9 mouse cellular contexts compared by ENCODE assay signal in the genomic region with DNA sequence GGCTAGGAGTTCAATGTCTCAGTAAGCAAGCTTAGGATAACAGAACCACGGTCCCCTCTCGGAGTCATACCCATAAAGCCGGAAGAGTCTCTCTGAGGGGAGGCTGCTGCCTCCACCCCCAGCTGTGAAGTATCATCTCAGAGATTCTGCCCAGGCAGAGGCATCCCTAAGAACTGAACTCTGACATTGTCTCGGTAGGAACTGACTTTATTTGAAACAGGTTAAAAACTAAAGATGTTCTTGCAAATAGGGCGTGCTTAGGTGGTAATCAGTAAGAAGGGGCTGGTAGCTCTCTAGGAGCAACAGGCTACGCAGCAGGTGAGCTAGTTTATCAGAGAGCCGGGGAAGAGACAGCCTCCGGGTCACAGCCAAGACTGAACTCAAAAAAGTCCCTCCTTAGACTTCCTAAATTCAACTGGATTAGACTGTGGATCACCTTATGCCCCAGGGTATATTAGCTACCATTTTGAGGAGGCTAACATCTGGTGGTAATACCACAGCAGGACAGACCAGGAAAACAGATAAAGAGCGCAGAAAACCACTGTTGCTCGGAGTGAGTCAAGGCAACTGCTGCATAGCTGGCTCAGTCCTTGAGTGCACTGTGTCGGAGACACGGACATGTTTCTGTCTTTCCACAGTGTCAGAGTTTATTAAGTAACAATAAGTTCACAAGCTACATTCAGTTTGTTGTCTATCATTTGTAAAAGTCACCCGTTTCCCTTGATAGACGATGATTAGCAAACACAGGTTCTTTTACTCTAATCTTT. TPM values are rescaled to one million over a fixed set of nuclear protein-coding genes. Genes with fewer than 3 reads are reported as not detected.
DNase-seq lines count a peak whose midpoint lies in the region; ATAC-seq lines count a peak whose summit lies in the region.
"Had no signal": no experiment of that assay in that cellular context is flagged by ENCODE, and none has a peak within 500 bp of the region (broad histone marks: within the 10 kb centered on the region; RNA-seq: fewer than 3 reads in every experiment).

No protein-coding gene starts in this region.

- peaks cover 33% of the 10 kb centered on the region for H3K4me1 ChIP-seq in heart, embryonic 10.5 days
- peaks cover 17% of the 10 kb centered on the region for H3K4me1 ChIP-seq in hindbrain, embryonic 16.5 days (ENCODE audit: control insufficient read depth, insufficient read depth, low read depth, low read length)
- peaks cover 18% of the 10 kb centered on the region for H3K4me1 ChIP-seq in midbrain, embryonic 13.5 days (replicated peaks)

- intact Hi-C loops in left cerebral cortex, postnatal 4 days (cut with DNase I): no loop called here

- 0 out of 2 replicates have a peak, but pooled peaks cover 2% of the 10 kb centered on the region for H3K36me3 ChIP-seq in heart, embryonic 10.5 days
- H3K36me3 ChIP-seq in hindbrain, embryonic 16.5 days (ENCODE audit: control insufficient read depth, insufficient read depth, low read length): no peaks in the 10 kb centered on the region
- H3K36me3 ChIP-seq in midbrain, embryonic 13.5 days: no peaks in the 10 kb centered on the region

- no peaks in the 10 kb centered on the region for H3K9me3 ChIP-seq in heart, embryonic 10.5 days
- H3K9me3 ChIP-seq in hindbrain, embryonic 16.5 days (ENCODE audit: control insufficient read depth, low read length): no peaks in the 10 kb centered on the region
- H3K9me3 ChIP-seq in midbrain, embryonic 13.5 days: no peaks in the 10 kb centered on the region

- peak overlapping the region; percentile 12 for H3K9ac ChIP-seq in hindbrain, embryonic 16.5 days (ENCODE audit: low read depth, low read length)
- peak overlapping the region; percentile 46; the same call in 1 of the 2 replicates for H3K9ac ChIP-seq in midbrain, embryonic 13.5 days (replicated peaks)

- 0 out of 2 replicates have a peak, but pooled peaks have one; percentile 7 for ATAC-seq in hindbrain, embryonic 16.5 days
- ATAC-seq in midbrain, embryonic 13.5 days: no peak
- no peak for ATAC-seq in cerebellum, adult (ENCODE audit: insufficient number of reproducible peaks, low FRiP score, low TSS enrichment)

- H3K4me3 ChIP-seq in heart, embryonic 10.5 days: peak overlapping the region; percentile 57
- H3K4me3 ChIP-seq in hindbrain, embryonic 16.5 days (ENCODE audit: low read length): peak overlapping the region; percentile 38
- peak overlapping the region; percentile 33 for H3K4me3 ChIP-seq in midbrain, embryonic 13.5 days (replicated peaks)

- DNase-seq in heart, embryonic 10.5 days (ENCODE audit: low spot score): no peak
- no peak for DNase-seq in heart, postnatal 4 days
- DNase-seq in c-Kit-positive CD71-positive TER-119-positive erythroid progenitor cells, embryonic 14.5 days (ENCODE audit: low spot score): peak; percentile 45
- no peak for DNase-seq in gastrocnemius, adult 8-10 months (ENCODE audit: low spot score in 2 of 2)
- DNase-seq in left cerebral cortex, postnatal 4 days: no peak

- no peaks in the 10 kb centered on the region for H3K27me3 ChIP-seq in heart, embryonic 10.5 days (ENCODE audit: insufficient read depth, poor library complexity, severe bottlenecking)
- no peaks in the 10 kb centered on the region for H3K27me3 ChIP-seq in hindbrain, embryonic 16.5 days (replicated peaks; ENCODE audit: control insufficient read depth, insufficient read depth, low read length)
- H3K27me3 ChIP-seq in midbrain, embryonic 13.5 days: peaks cover 8% of the 10 kb centered on the region

- peak overlapping the region; percentile 81 for H3K27ac ChIP-seq in heart, embryonic 10.5 days
- no peak overlapping the region for H3K27ac ChIP-seq in hindbrain, embryonic 16.5 days (ENCODE audit: low read depth, low read length)
- H3K27ac ChIP-seq in midbrain, embryonic 13.5 days: no peak overlapping the region
- H3K27ac ChIP-seq: macrophage had no signal

- WGBS in heart, embryonic 10.5 days: 29% methylated on average over 14 of the region's 14 CpGs
- 56% methylated on average over 14 of the region's 14 CpGs for WGBS in hindbrain, embryonic 16.5 days
- 52% methylated on average over 14 of the region's 14 CpGs for WGBS in midbrain, embryonic 13.5 days

- peak overlapping the region; percentile 67 for H3K4me2 ChIP-seq in hindbrain, embryonic 16.5 days (ENCODE audit: low read length)
- H3K4me2 ChIP-seq in midbrain, embryonic 13.5 days (replicated peaks): peak overlapping the region; percentile 57

RNA-seq across cellular contexts. Expression of a gene that starts 10.7 kb away (rescaled TPM):
- polyA plus RNA-seq in heart, embryonic 10.5 days (2016; fragmentation: Nextera tagmentation; extraction: Ambion mirVana): 20.8 and 24.1 TPM in 2 replicates
- 10 to 100 TPM; 10.7 to 11.2 TPM for total RNA-seq in heart, postnatal 4 days (2021)
- polyA plus RNA-seq in hindbrain, embryonic 16.5 days (2015; fragmentation: Nextera tagmentation; extraction: Ambion mirVana): 36.7 and 38.2 TPM in 2 replicates
- polyA plus RNA-seq in midbrain, embryonic 13.5 days (2015; fragmentation: Nextera tagmentation; extraction: Ambion mirVana): 35.4 and 36.7 TPM in 2 replicates
- total RNA-seq in gastrocnemius, adult 8-10 months (2022): 1 to 10 TPM; 3.2 to 6.3 (median 4.6) TPM
- total RNA-seq in left cerebral cortex, postnatal 4 days (2021): 10 to 100 TPM; 31.6 to 37.1 TPM

RNA-seq across cellular contexts. Expression of a gene that starts 16.1 kb away (rescaled TPM):
- polyA plus RNA-seq in heart, embryonic 10.5 days (2016; fragmentation: Nextera tagmentation; extraction: Ambion mirVana): 13.8 and 15.8 TPM in 2 replicates
- total RNA-seq in heart, postnatal 4 days (2021): 1 to 10 TPM; 7.1 to 7.6 TPM
- 18.0 and 22.1 TPM in 2 replicates for polyA plus RNA-seq in hindbrain, embryonic 16.5 days (2015; fragmentation: Nextera tagmentation; extraction: Ambion mirVana)
- 20.2 and 26.7 TPM in 2 replicates for polyA plus RNA-seq in midbrain, embryonic 13.5 days (2015; fragmentation: Nextera tagmentation; extraction: Ambion mirVana)
- 1 to 10 TPM; 2.5 to 3.7 (median 3.3) TPM for total RNA-seq in gastrocnemius, adult 8-10 months (2022)
- 10 to 100 TPM in 1 of 2 experiments, 1 to 10 TPM in 1; 7.6 to 16.7 TPM for total RNA-seq in left cerebral cortex, postnatal 4 days (2021)
- polyA plus RNA-seq: macrophage had no signal

RNA-seq across cellular contexts. Expression of a gene that starts 43.9 kb away (rescaled TPM):
- 0.32 and 0.33 TPM in 2 replicates for polyA plus RNA-seq in heart, embryonic 10.5 days (2016; fragmentation: Nextera tagmentation; extraction: Ambion mirVana)
- under 1 TPM in 1 of 2 experiments, not detected in 1; 0.05 TPM for total RNA-seq in heart, postnatal 4 days (2021)
- polyA plus RNA-seq in hindbrain, embryonic 16.5 days (2015; fragmentation: Nextera tagmentation; extraction: Ambion mirVana): 76.1 and 81.6 TPM in 2 replicates
- polyA plus RNA-seq in midbrain, embryonic 13.5 days (2015; fragmentation: Nextera tagmentation; extraction: Ambion mirVana): 45.2 and 47.0 TPM in 2 replicates
- total RNA-seq in gastrocnemius, adult 8-10 months (2022): not detected
- total RNA-seq in left cerebral cortex, postnatal 4 days (2021): 100 to 1,000 TPM; 107 TPM
- polyA plus RNA-seq: macrophage had no signal

RNA-seq across cellular contexts. Expression of a gene that starts 52.4 kb away (rescaled TPM):
- polyA plus RNA-seq in heart, embryonic 10.5 days (2016; fragmentation: Nextera tagmentation; extraction: Ambion mirVana): 138 and 194 TPM in 2 replicates
- 100 to 1,000 TPM; 151 to 159 TPM for total RNA-seq in heart, postnatal 4 days (2021)
- 56.8 and 70.8 TPM in 2 replicates for polyA plus RNA-seq in hindbrain, embryonic 16.5 days (2015; fragmentation: Nextera tagmentation; extraction: Ambion mirVana)
- polyA plus RNA-seq in midbrain, embryonic 13.5 days (2015; fragmentation: Nextera tagmentation; extraction: Ambion mirVana): 83.0 and 84.4 TPM in 2 replicates
- total RNA-seq in gastrocnemius, adult 8-10 months (2022): 10 to 100 TPM; 13.1 to 16.9 (median 13.7) TPM
- 10 to 100 TPM; 81.5 to 85.3 TPM for total RNA-seq in left cerebral cortex, postnatal 4 days (2021)

Comparison
In these comparisons a context has a peak if more than half of its experiments do, and no peak if none do; other contexts are left out.
1. RNA of a gene that starts 43.9 kb away (total RNA-seq): 107 TPM in left cerebral cortex, postnatal 4 days; 0.05 TPM in heart, postnatal 4 days and not detected in gastrocnemius, adult 8-10 months; every median in the first group is over 100 times any median in the second.
2. Peak in every context shown above with its lines, with median percentiles within 50 percentile points of each other: H3K4me3 ChIP-seq.